In genomic region chr5:87825386-87825785, GRCm38 (mm10) we compare ENCODE assay signal across 24 mouse cellular contexts. TPM values are rescaled to one million over a fixed set of nuclear protein-coding genes. Genes with fewer than 3 reads are reported as not detected.
"Had no signal": no experiment of that assay in that cellular context is flagged by ENCODE, and none has a peak within 500 bp of the region (broad histone marks: within the 10 kb centered on the region; RNA-seq: fewer than 3 reads in every experiment).

Gene Prr27, plus strand, starts transcription at chr5:87825686.

- H3K27ac ChIP-seq: neural tube, embryonic 12.5 days; neural tube, embryonic 13.5 days; neural tube, embryonic 15.5 days; stomach, embryonic 15.5 days; stomach, postnatal 0 days had no signal

- H3K4me3 ChIP-seq: neural tube, embryonic 12.5 days; neural tube, embryonic 13.5 days; neural tube, embryonic 15.5 days; stomach, embryonic 15.5 days had no signal

- H3K27me3 ChIP-seq: neural tube, embryonic 12.5 days; neural tube, embryonic 13.5 days; neural tube, embryonic 15.5 days; stomach, embryonic 15.5 days had no signal

- H3K36me3 ChIP-seq: neural tube, embryonic 12.5 days; neural tube, embryonic 13.5 days; neural tube, embryonic 15.5 days; stomach, embryonic 15.5 days had no signal

- DNase-seq: retina, postnatal 1 day; right cerebral cortex, adult 18-20 months; right cerebral cortex, postnatal 14 days; right cerebral cortex, postnatal 25 days; right cerebral cortex, postnatal 4 days; spleen, adult 18-20 months; thymus, adult 18-20 months; thymus, postnatal 14 days; thymus, postnatal 25 days; thymus, postnatal 36 days; thymus, postnatal 4 days had no signal

- H3K4me1 ChIP-seq: neural tube, embryonic 12.5 days; neural tube, embryonic 13.5 days; neural tube, embryonic 15.5 days; stomach, embryonic 15.5 days had no signal

RNA-seq across cellular contexts. Expression of gene Prr27, which starts in this region (rescaled TPM):
- polyA plus RNA-seq: neural tube, embryonic 11.5 days; neural tube, embryonic 12.5 days; neural tube, embryonic 13.5 days; neural tube, embryonic 14.5 days; neural tube, embryonic 15.5 days; small intestine, adult 2 months; spleen, adult 2 months; stomach, embryonic 14.5 days; stomach, embryonic 15.5 days; stomach, embryonic 16.5 days; stomach, postnatal 0 days; thymus, postnatal 0 days; urinary bladder, adult 2 months had no signal
